Mouse (Mus musculus) spleen, adult 2 months (tissue): ENCODE results near the gene Mterf2. TPM values are rescaled to one million over a fixed set of nuclear protein-coding genes. Genes with fewer than 3 reads are reported as not detected.

Source experiments
- DNase-seq, 2 experiments: peaks; one replicate each; pipeline versions ENCODE4 v3.0.0 to v3.0.0-alpha.2; 2012 to 2021; ENCODE audit warnings: low spot score in 2 of 2, low read depth in 1 of 2
- H3K27ac ChIP-seq: fragments of 200-500 bp; 2 replicates; pipeline ENCODE4 v1.5.1; 2012; ENCODE audit warnings: low read length, inconsistent platforms; ENCODE audit not compliant: insufficient read depth
- H3K27me3 ChIP-seq: fragments of 200-500 bp; 2 replicates; pipeline ENCODE4 v1.6.1; 2012; ENCODE audit warnings: mild to moderate bottlenecking, moderate library complexity, low read length, inconsistent platforms; ENCODE audit not compliant: control insufficient read depth, insufficient read depth
- H3K36me3 ChIP-seq: fragments of 200-500 bp; 2 replicates; pipeline ENCODE4 v1.6.1; 2012; ENCODE audit warnings: mild to moderate bottlenecking, low read length, inconsistent platforms; ENCODE audit not compliant: control insufficient read depth, insufficient read depth
- H3K4me1 ChIP-seq: fragments of 200-500 bp; 2 replicates; pipeline ENCODE4 v1.6.1; 2011; ENCODE audit warnings: inconsistent platforms; ENCODE audit not compliant: control insufficient read depth, insufficient read depth, insufficient read length
- H3K4me3 ChIP-seq: fragments of 200-500 bp; 2 replicates; pipeline ENCODE4 v1.5.1; 2011; ENCODE audit warnings: mild to moderate bottlenecking, inconsistent platforms; ENCODE audit not compliant: insufficient read depth, insufficient read length; ENCODE audit errors: extremely low read depth
- CTCF ChIP-seq: fragments of 200-500 bp; IDR thresholded peaks from 2 replicates; pipeline ENCODE4 v1.5.1; 2011; ENCODE audit warnings: mild to moderate bottlenecking, inconsistent platforms; ENCODE audit not compliant: insufficient read depth, insufficient read length, insufficient replicate concordance; ENCODE audit errors: extremely low read depth
- POLR2A ChIP-seq: fragments of 200-500 bp; IDR thresholded peaks from 2 replicates; pipeline ENCODE4 v1.6.1; 2011; ENCODE audit warnings: low read depth, low read length, inconsistent platforms
- WGBS: fragments of 180-500 bp; shearing (Covaris S2); methylation state at CpG from one replicate; pipeline ENCODE4 v1.1.7; 2018; 5-methylcytosine and 5-hydroxymethylcytosine counted together
- polyA plus RNA-seq: library from polyadenylated mRNA; depleted of rRNA; stranded (reverse); fragments of >200 nt; gene quantifications from 2 replicates; pipeline ENCODE4 v1.2.3, GENCODE M21; 2012

Mterf2 gene
- polyA plus RNA-seq, 1 experiment, result 2.7 TPM

DNA sequence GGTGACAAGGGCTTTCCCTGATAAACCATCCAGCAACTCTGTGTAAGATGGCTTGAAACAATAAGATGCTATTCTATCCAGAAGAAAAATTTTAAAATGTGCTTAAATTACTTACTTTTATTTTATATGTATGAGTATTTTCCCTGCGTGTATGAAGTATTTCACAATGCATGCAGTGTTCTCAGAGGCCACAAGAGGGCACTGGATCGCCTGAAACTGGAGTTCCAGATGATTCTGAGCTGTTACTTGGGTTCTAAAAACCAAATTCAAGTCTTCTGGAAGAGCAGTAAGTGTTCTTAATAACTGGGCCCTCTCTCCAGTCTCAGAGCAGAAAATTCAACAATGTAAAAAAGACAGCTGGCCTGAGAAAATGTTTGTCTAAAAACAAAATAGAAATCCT lies 26.4 kb upstream of the Mterf2 start:
- H3K4me3 ChIP-seq, result no peak overlapping the region
- no peaks in the 10 kb centered on the region for H3K27me3 ChIP-seq
- H3K36me3 ChIP-seq, result peaks cover 1% of the 10 kb centered on the region; the same call in 1 of the 2 replicates
- 20% methylated on average over 2 of the region's 2 CpGs for WGBS
- H3K4me1 ChIP-seq, result no peaks in the 10 kb centered on the region
- TF ChIP-seq POLR2A (no peak), CTCF (peak; percentile 45; the same call in 1 of the 2 replicates)
- DNase-seq, result peak; percentile 18 to 53
- no peak overlapping the region for H3K27ac ChIP-seq

DNA sequence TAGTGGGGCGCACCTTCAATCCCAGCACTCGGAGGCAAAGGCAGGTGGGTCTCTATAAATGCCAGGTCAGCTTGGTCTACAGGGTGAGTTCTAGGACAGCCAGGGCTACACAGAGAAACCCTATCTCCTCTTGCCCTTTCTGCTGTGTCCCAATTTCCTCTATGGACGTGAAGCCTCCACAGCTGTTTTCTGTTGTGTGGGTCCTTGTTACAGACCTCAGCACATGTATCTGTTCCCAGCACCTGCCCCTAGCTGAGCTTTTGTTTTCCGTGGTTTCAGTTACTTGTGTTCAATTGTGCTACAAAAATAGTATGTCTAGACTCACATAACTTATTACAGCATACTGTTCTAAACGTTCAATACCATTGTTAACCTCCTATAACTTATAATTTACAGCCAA lies 21.4 kb upstream of the Mterf2 start:
- 82% methylated on average over 5 of the region's 5 CpGs for WGBS
- no peak for TF ChIP-seq CTCF
- no peak for TF ChIP-seq POLR2A
- no peak overlapping the region for H3K4me3 ChIP-seq
- DNase-seq, result no peak
- peaks cover 13% of the 10 kb centered on the region for H3K36me3 ChIP-seq
- H3K4me1 ChIP-seq, result no peaks in the 10 kb centered on the region
- no peak overlapping the region for H3K27ac ChIP-seq
- H3K27me3 ChIP-seq, result no peaks in the 10 kb centered on the region

DNA sequence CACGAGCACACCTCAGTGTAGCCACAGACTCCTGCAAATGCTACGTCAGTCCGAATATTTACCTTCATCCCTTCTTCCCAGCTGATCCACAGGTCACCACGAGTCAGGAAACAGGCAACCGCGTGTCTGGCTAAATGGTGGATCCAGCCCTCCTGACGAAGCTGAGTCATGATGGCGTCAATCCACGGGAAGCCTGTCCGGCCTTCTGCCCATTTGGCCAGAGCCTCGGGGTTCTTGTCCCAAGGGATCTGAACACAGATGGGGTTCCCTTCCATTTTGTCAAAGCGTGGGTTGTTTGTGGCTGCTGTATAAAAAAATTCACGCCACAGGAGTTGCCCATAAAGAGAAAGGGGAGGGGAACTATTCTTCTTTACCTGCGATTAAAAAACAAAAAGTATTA lies 18.5 kb upstream of the Mterf2 start:
- Histone ChIP-seq H3K27me3 (no peaks in the 10 kb centered on the region), H3K4me1 (no peaks in the 10 kb centered on the region), H3K36me3 (peaks cover 24% of the 10 kb centered on the region), H3K4me3 (no peak overlapping the region), H3K27ac (no peak overlapping the region)
- WGBS, result 92% methylated on average over 14 of the region's 14 CpGs
- DNase-seq, result no peak
- TF ChIP-seq POLR2A (no peak), CTCF (no peak)

GRCm38 (mm10) chr10:85141465-85141864 lies 13.6 kb upstream of the Mterf2 start:
- peaks cover 19% of the 10 kb centered on the region for H3K36me3 ChIP-seq

GRCm38 (mm10) chr10:85136573-85136972 lies 8.7 kb upstream of the Mterf2 start:
- H3K4me1 ChIP-seq, result no peaks in the 10 kb centered on the region
- no peak overlapping the region for H3K27ac ChIP-seq
- no peak for DNase-seq
- TF ChIP-seq POLR2A (no peak), CTCF (no peak)
- H3K36me3 ChIP-seq, result peaks cover 10% of the 10 kb centered on the region
- H3K4me3 ChIP-seq, result no peak overlapping the region
- WGBS, result 94% methylated on average over 6 of the region's 6 CpGs
- H3K27me3 ChIP-seq, result no peaks in the 10 kb centered on the region

More at GRCm38 (mm10) chr10:85141465-85141864, 13.6 kb upstream of the Mterf2 start:
- H3K27ac ChIP-seq, result no peak overlapping the region
- H3K4me1 ChIP-seq, result no peaks in the 10 kb centered on the region
- TF ChIP-seq CTCF (no peak), POLR2A (no peak)
- WGBS, result 90% methylated on average over 9 of the region's 9 CpGs
- H3K27me3 ChIP-seq, result no peaks in the 10 kb centered on the region
- H3K4me3 ChIP-seq, result no peak overlapping the region
- no peak for DNase-seq

GRCm38 (mm10) chr10:85128453-85128852 lies 626 bp upstream of the Mterf2 start:
- H3K4me1 ChIP-seq, result peaks cover 6% of the 10 kb centered on the region; the same call in 1 of the 2 replicates
- no peak for TF ChIP-seq POLR2A
- TF ChIP-seq CTCF, result no peak
- peak overlapping the region; percentile 17; the same call in 1 of the 2 replicates for H3K27ac ChIP-seq
- peaks cover 4% of the 10 kb centered on the region for H3K36me3 ChIP-seq
- H3K27me3 ChIP-seq, result no peaks in the 10 kb centered on the region
- DNase-seq, result peak; percentile 52 to 68
- no peak overlapping the region for H3K4me3 ChIP-seq
- WGBS, result 5% methylated on average over 7 of the region's 7 CpGs

- H3K27me3 ChIP-seq, result no peaks in the 10 kb centered on the region
- peaks cover 5% of the 10 kb centered on the region for H3K36me3 ChIP-seq
- WGBS, result 91% methylated on average over 13 of the region's 13 CpGs
- TF ChIP-seq POLR2A (no peak), CTCF (no peak)
- no peak overlapping the region for H3K27ac ChIP-seq
- no peak overlapping the region for H3K4me3 ChIP-seq
- H3K4me1 ChIP-seq, result peaks cover 6% of the 10 kb centered on the region; the same call in 1 of the 2 replicates
- no peak for DNase-seq
Measured at GRCm38 (mm10) chr10:85125184-85125583, 2.6 kb downstream of the Mterf2 start.
